Mouse (Mus musculus): Measurements from ENCODE around the gene Ank3. TPM values are rescaled to one million over a fixed set of nuclear protein-coding genes. Genes with fewer than 3 reads are reported as not detected.

Ank3 gene
- polyA plus RNA-seq, 1 experiment from 2014 or later: 13.4 TPM

GRCm38 (mm10) chr10:70066497-70067168, 668.1 kb downstream of the Ank3 start:
- Histone ChIP-seq H3K9ac (ENCODE audit: low read depth, low read length) (no peak overlapping the region), H3K27me3 (replicated peaks; ENCODE audit: control insufficient read depth, insufficient read depth, low read length) (no peaks in the 10 kb centered on the region), H3K36me3 (ENCODE audit: control insufficient read depth, insufficient read depth, low read length) (no peaks in the 10 kb centered on the region), H3K4me3 (ENCODE audit: low read depth, low read length) (no peak overlapping the region), H3K9me3 (ENCODE audit: control insufficient read depth, low read length) (no peaks in the 10 kb centered on the region; the same call in 1 of the 2 replicates), H3K27ac (ENCODE audit: low read depth, low read length) (no peak overlapping the region), H3K4me2 (no peak overlapping the region), H3K4me1 (replicated peaks; ENCODE audit: control insufficient read depth, insufficient read depth, low read length) (no peaks in the 10 kb centered on the region)
- no peak for ATAC-seq (replicated peaks; ENCODE audit: low FRiP score)
- 61% methylated on average over 8 of the region's 8 CpGs for WGBS
- DNase-seq (ENCODE audit: low spot score): no peak

GRCm38 (mm10) chr10:70067169-70068115, 668.9 kb downstream of the Ank3 start:
- Histone ChIP-seq H3K4me3 (ENCODE audit: low read depth, low read length) (no peak overlapping the region), H3K36me3 (ENCODE audit: control insufficient read depth, insufficient read depth, low read length) (no peaks in the 10 kb centered on the region), H3K9ac (ENCODE audit: low read depth, low read length) (no peak overlapping the region), H3K27ac (ENCODE audit: low read depth, low read length) (no peak overlapping the region), H3K9me3 (ENCODE audit: control insufficient read depth, low read length) (no peaks in the 10 kb centered on the region), H3K27me3 (replicated peaks; ENCODE audit: control insufficient read depth, insufficient read depth, low read length) (no peaks in the 10 kb centered on the region), H3K4me2 (no peak overlapping the region), H3K4me1 (replicated peaks; ENCODE audit: control insufficient read depth, insufficient read depth, low read length) (no peaks in the 10 kb centered on the region)
- WGBS: 64% methylated on average over 6 of the region's 6 CpGs
- ATAC-seq (replicated peaks; ENCODE audit: low FRiP score) (no peak), DNase-seq (ENCODE audit: low spot score) (no peak)

- 47% methylated on average over 6 of the region's 6 CpGs for WGBS
- Histone ChIP-seq H3K27me3 (replicated peaks; ENCODE audit: control insufficient read depth, insufficient read depth, low read length) (no peaks in the 10 kb centered on the region), H3K4me1 (replicated peaks; ENCODE audit: control insufficient read depth, insufficient read depth, low read length) (no peaks in the 10 kb centered on the region), H3K9me3 (ENCODE audit: control insufficient read depth, low read length) (no peaks in the 10 kb centered on the region), H3K4me3 (ENCODE audit: low read depth, low read length) (no peak overlapping the region), H3K36me3 (ENCODE audit: control insufficient read depth, insufficient read depth, low read length) (no peaks in the 10 kb centered on the region), H3K9ac (ENCODE audit: low read depth, low read length) (no peak overlapping the region), H3K27ac (ENCODE audit: low read depth, low read length) (no peak overlapping the region), H3K4me2 (no peak overlapping the region)
- ATAC-seq (replicated peaks; ENCODE audit: low FRiP score): no peak
- DNase-seq (ENCODE audit: low spot score): no peak
Measured at GRCm38 (mm10) chr10:70069321-70069720, 670.7 kb downstream of the Ank3 start.

- no peak overlapping the region for H3K9ac ChIP-seq (ENCODE audit: low read depth, low read length)
- H3K36me3 ChIP-seq (ENCODE audit: control insufficient read depth, insufficient read depth, low read length): no peaks in the 10 kb centered on the region
- no peaks in the 10 kb centered on the region for H3K27me3 ChIP-seq (replicated peaks; ENCODE audit: control insufficient read depth, insufficient read depth, low read length)
- no peaks in the 10 kb centered on the region for H3K4me1 ChIP-seq (replicated peaks; ENCODE audit: control insufficient read depth, insufficient read depth, low read length)
- H3K9me3 ChIP-seq (ENCODE audit: control insufficient read depth, low read length): no peaks in the 10 kb centered on the region
- H3K4me3 ChIP-seq (ENCODE audit: low read depth, low read length): no peak overlapping the region
- DNase-seq (ENCODE audit: low spot score) (no peak), ATAC-seq (replicated peaks; ENCODE audit: low FRiP score) (no peak)
- no peak overlapping the region for H3K4me2 ChIP-seq
- WGBS: 79% methylated on average over 4 of the region's 4 CpGs
- H3K27ac ChIP-seq (ENCODE audit: low read depth, low read length): no peak overlapping the region
Measured at GRCm38 (mm10) chr10:70071334-70071733, 672.8 kb downstream of the Ank3 start.

Other genes with a start within 250 kb of the Ank3 start
- gene Rhobtb1, start 247.3 kb upstream of the Ank3 start, polyA plus RNA-seq (2014; fragmentation: Nextera tagmentation; extraction: Ambion mirVana): 16.1 and 17.4 TPM in 2 replicates
- gene A930033H14Rik, start 185.7 kb upstream of the Ank3 start, polyA plus RNA-seq (2014; fragmentation: Nextera tagmentation; extraction: Ambion mirVana): 1.1 and 1.6 TPM in 2 replicates
- gene Cdk1, start 45.8 kb upstream of the Ank3 start, polyA plus RNA-seq (2014; fragmentation: Nextera tagmentation; extraction: Ambion mirVana): 441 and 474 TPM in 2 replicates

All from liver, embryonic 11.5 days (tissue).